Mouse (Mus musculus) T-helper 1 cell (primary cell): ENCODE results near the gene Rufy4.

Experiments used
- in situ Hi-C: fragments of 300-600 bp; cut with MboI, MseI; formaldehyde crosslinking; loops from one replicate; pipeline ENCODE4 v1.15.1; 2025; ENCODE audit warnings: high pct_unique_total_duplicates

Gene Rufy4

GRCm38 (mm10) chr1:74150101-74150500 lies 24.8 kb downstream of the Rufy4 start:
- in situ Hi-C loops, result loop anchor here (25.0 kb wide), 1 partner anchor 862 kb away; no protein-coding TSS in a partner anchor

DNA sequence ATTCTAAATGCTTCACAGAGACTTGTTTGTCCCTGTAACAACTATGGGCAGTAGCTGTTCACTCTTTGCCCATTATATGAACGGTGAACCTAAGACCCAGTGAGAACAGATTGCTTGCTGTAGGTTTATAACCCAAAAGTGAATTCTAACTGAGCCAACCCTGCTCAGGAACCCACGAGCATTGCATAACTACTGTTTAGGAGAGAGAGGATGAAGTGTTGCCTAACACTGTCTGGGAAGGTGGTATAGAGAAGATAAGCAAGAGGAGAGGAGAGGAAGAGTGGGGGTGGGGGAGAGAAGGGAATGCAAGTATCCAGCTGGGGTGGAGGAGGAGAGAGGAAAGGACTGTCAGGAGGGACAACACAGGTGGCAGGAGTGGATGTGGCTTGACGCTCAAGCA lies 25.8 kb downstream of the Rufy4 start:
- in situ Hi-C loops, result loop anchor here (25.0 kb wide), 1 partner anchor 861 kb away; no protein-coding TSS in a partner anchor

DNA sequence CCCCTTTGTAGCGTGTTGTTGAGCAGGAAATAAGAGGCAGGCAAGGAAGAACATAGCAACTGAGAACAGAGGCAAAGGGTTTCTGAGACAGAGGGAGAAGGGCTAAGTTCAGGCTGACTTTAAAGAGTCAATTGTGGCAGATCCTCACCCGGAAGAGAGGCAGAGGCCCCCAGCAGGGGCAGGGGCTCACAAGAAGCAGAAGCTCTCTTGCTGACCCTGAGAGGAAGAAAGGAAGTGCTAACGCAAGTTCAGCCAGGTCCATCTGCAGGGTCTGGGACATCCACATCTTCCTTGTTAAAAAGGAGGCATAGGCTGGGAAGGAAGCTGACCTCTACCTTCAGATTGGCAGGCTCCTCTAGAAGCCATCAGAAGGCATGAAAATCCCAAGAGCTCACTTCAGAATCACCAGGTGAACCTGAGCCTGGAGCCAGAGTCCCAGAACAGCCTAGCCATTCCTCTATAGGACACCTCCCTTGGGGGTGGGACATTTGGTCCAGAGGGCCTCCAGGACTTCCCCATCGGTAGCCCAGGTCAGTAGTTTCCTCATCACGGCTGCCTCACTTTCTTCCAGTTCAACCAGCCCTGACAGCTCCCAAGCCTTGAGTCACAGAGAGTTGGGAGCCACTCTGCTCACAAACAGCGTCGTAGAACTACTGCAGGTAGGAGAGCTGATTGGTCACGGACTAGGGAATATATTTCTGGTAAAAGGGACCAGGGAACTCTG lies 28.3 kb downstream of the Rufy4 start, which contains the start of gene Cxcr2:
TSS of gene Cxcr2 (plus strand) at position 529 of the 724 bp plus-strand sequence.
- in situ Hi-C loops, result loop anchor here (25.0 kb wide), 1 partner anchor 859 kb away; no protein-coding TSS in a partner anchor

DNA sequence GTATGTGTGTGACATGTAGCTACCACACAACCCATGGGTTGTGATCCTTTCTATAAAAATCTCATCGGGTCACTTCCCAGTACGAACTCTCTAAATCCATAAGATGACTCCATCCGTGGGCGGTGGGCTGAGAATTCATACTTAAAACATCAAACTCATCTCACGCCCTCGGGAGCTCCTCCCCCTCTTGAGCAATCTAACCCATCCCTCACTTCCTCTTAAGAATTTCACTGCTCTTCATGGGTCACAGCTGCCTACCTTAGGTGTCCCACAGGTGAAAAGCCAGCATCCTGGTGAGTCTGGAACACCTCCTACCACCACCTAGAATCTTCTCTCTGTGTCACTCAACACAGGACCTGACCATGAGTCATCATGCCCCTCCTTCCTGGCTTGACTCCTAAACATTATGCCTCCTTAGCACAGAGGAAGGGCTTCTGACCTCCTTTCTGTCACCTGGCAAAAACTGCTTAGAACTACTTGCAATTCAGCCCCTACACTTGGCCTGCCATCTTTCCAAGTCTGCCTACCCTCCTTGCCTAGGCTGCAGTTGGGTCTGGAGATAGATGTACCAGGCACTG lies 30.2 kb downstream of the Rufy4 start:
- in situ Hi-C loops, result loop anchor here (25.0 kb wide), 1 partner anchor 857 kb away; no protein-coding TSS in a partner anchor

GRCm38 (mm10) chr1:74156381-74156910 lies 31.1 kb downstream of the Rufy4 start:
- in situ Hi-C loops, result loop anchor here (25.0 kb wide), 1 partner anchor 856 kb away; no protein-coding TSS in a partner anchor

- in situ Hi-C loops, result loop anchor here (25.0 kb wide), 1 partner anchor 853 kb away; no protein-coding TSS in a partner anchor
Measured at GRCm38 (mm10) chr1:74159613-74160012, 34.3 kb downstream of the Rufy4 start.

DNA sequence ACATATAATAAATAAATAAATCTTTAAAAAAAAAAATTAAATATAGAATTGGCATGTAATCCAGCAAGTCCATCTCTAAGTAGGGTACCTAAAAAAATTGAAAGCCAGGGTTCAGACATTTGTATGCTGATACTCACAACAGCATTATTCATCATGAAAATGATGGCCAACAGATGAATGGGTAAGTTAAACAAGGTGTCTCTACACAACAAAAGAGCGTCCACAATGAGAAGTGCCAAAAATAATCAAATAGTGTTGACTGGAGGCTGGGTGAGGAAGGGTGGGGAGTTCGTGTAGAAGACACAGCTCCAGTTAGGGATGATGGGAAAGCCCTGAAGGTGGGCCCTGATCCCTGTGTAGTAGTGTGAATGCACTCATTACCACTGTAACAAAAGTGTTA lies 34.7 kb downstream of the Rufy4 start:
- in situ Hi-C loops, result loop anchor here (25.0 kb wide), 1 partner anchor 852 kb away; no protein-coding TSS in a partner anchor

DNA sequence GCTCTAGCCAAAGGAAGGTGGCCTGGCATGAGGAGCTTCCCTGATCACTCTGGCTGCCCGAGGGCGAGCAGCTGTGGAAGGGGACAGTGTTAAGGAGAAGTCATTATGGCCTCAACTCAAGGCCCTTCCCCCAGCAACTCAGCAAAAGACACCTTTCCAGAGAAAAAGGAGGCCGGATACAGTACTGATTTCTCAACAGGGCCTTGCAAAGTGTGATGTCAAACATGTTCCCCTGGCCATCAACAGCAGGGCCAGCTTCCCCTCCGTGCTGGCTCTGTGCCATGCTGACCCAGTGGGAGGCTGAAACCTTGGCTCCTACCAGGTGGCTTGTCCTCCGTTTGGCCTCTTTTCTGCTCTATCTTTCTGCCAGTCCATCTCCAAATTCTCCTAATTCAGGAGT lies 41.8 kb downstream of the Rufy4 start:
- in situ Hi-C loops, result loop anchor here (25.0 kb wide), 1 partner anchor 845 kb away; no protein-coding TSS in a partner anchor

DNA sequence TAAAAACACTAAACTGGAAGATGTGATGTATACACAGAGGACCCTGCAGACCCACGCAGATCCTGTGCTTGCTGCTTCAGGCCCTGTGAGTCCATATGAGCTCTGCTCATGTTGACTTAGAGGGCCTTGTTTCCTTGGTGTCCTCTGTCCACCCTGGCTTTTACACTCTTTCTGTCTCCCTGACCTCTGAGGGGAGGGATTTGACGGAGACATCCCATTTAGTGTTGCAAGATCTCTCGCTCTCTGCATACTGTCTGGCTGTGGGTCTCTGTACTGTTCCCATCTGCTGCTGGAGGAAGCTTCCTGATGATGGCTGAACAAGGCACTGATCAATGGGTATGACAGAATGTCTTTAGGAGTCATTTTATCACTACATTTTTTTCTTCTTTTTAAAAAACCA lies 44.4 kb downstream of the Rufy4 start:
- in situ Hi-C loops, result loop anchor here (25.0 kb wide), 1 partner anchor 843 kb away; no protein-coding TSS in a partner anchor

DNA sequence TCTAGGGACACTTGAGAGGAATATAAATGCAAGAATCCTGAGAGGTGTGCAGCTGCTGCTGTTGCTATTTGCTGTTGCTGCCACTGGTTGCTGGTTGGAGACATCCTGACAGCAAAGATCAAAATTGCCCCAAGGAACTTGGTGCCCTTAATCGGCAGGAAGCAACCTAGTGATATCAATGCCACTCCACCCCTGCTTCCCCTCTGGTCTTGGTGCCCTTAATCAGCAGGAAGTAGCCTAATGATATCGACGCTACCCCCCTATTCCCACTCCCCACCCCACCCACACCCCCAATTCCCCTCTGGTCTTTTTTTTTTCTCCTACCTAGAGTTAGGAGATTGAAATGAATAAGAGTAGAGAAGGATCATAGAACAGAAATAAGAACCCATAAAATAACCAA lies 47.4 kb downstream of the Rufy4 start:
- in situ Hi-C loops, result loop anchor here (25.0 kb wide), 1 partner anchor 840 kb away; no protein-coding TSS in a partner anchor

DNA sequence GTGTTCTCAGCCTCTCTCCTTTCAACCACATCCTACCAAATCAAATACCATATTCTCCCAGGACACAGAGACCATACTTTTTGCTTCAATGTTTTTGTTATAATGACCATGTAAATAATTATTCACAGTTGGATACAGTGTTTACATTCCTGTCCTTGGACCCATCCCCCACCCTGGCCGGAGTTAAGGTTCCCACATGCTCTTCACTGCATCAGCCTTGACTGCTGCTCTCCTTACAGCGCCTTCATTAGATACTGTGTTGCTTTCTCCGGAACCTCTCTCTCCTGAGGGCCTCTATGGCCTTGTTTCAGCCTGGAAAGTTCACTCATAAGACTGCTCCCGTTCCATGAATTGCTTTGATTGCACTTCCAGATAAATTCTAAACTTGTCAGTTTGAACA lies 50.4 kb downstream of the Rufy4 start:
- in situ Hi-C loops, result no loop called here

DNA sequence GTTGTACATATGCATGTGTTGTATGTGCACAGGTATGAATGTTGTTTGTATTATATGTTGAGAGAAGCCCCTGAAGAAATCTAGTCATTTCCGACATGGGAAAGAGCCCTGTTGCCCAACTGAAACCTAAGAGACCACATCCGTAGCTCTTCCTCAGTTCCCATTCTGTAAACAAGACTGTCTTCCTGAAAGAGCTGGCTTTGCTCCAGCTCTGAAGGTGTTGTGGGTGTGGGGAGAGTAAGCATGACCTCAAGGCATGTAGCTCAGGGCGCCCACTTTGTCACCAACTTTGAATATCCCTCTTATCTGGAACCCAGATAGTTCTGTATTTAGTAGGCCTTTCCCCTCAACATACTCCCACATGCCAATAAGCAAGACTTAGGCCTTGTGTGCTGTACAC lies 53.3 kb downstream of the Rufy4 start:
- in situ Hi-C loops, result no loop called here

DNA sequence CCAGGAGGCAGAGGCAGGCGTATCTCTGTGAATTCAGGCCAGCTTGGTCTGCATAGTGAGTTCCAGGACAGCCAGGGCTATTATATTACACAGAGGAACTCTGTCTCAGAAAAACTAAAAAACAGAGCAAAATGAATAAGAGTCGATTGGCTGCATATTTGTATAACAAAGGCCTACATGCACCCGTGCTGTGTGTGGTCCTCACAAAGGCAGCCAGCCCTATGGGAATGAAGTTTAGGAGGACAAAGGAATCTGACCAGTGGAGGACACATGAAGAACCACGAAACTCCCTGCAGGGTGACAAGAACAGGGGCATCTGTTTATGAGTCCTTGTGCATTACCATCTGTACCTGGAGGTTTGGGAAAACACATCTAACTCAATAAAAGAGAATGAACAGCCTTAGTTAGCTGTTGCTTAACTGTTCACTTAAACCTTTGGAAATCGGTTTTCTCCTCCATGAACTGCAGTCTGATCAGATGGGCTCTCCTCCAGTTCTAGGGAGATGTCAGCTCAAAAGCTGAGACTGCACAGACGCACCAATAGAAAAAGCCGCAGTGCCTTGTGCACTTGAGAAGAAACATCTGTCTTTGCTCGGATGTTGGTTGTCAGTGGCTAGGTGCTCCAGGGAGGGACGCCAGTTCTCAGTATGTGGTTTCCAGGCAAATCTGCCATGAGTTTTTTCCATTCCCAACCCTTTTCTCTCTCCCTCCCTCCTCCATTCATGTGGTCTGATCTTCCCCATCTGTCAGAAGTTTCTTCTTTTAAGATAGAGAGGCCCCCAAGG lies 54.5 kb downstream of the Rufy4 start:
- in situ Hi-C loops, result no loop called here

DNA sequence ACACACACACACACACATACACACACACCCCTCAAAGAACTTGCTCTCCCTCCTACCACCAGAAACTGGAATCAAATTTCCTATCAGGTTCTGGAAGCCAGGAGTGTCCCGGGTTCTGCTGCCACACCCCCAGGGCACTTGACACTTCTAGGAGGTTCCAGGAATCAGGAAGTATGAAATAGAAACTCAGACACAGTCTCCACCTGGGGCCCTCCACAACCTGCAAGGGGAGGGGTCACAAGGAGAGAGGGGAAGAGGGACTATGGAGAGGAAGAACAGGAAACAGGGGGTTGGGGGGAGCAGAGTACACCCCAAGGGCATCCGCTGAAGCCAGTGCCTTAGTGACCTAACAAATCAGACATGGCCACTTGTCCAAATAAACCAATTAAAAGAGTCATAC lies 56.1 kb downstream of the Rufy4 start:
- in situ Hi-C loops, result no loop called here

DNA sequence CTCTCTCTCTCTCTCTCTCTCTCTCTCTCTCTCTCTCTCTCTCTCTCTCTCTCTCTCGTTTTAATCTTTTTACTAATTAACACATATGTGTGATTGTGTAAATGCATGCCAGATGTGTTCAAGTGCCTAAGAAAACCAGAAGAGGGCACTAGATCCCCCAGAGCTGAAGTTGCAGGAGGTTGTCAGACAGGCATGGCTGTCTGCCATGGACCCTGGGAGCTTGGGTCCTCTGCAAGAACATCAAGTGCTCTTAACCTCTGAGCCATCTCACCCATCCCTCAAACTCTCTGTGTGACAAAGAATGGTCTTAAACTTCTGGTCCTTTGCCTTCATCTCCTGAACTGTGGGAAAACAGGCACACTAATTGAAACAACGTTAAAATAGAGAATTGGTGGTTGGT lies 57.7 kb downstream of the Rufy4 start:
- in situ Hi-C loops, result no loop called here

GRCm38 (mm10) chr1:74190471-74190870 lies 65.1 kb downstream of the Rufy4 start:
- in situ Hi-C loops, result no loop called here

DNA sequence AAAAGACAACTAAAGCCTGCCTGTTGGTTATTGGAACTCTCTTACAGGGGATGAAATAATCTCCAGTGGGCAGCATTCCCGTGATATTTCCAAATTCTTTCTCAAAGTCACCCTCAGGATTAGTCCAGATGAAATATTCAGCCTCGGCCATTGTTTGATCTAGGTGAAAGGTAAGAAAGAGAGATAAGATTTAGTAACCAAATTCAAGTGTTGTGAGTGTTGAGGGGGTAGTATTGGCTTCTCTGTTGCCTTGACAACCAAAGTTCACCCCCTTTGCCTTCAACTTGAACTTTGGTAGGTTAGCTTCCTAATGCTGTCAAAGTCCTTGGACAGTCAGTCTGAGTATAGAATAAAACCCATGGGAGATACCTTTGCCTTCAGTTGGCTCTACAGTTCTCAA lies 67.4 kb downstream of the Rufy4 start:
- in situ Hi-C loops, result no loop called here

DNA sequence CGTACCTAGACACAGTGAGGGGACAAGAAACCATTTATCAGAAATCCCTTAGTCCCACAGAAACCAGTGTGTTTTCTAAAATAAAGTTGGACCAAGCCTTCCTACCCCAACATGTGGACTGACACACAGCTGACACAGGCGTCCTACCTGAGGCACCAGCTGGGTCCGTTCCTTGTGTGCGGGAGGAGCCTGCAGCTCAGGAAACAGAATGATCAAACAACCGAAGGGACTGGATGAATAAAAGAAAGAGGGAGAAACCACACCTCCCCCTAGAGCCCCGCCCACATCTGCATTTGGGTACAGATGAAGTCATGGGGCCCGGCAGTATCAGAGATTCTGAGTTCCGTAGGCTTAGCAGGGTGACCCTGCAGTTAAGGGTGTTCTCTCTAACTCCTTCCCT lies 69.1 kb downstream of the Rufy4 start, which contains the start of gene Cxcr1:
TSS of gene Cxcr1 (minus strand) at position 187 of the 400 bp plus-strand sequence.
- in situ Hi-C loops, result no loop called here

DNA sequence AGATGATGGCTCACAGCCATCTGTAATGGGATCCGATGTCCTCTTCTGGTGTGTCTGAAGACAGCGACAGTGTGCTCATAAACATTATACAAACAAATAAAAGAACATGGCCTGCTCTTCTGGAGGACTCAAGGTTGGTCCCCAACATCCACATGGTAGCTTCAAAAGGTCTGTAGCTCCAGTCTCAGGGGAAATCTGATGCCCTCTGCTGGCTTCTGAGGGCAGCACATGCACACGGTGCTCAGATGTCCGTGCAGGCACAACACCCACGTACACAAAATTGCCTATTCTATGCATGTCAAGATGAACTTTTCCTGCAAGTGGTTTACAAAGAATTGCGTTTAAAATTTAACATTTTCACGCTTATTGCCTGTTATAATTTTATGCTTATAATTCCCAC lies 70.6 kb downstream of the Rufy4 start:
- in situ Hi-C loops, result no loop called here

- in situ Hi-C loops, result no loop called here
Measured at GRCm38 (mm10) chr1:74196621-74197419, 71.5 kb downstream of the Rufy4 start.
